Mouse (Mus musculus): ENCODE measurements around the gene Krt26.

- no peak for TF ChIP-seq CTCF (IDR thresholded peaks at IDR 0.05; ENCODE audit: low read depth, low read length)
- TF ChIP-seq POLR2A (IDR thresholded peaks at IDR 0.05; ENCODE audit: extremely low read depth, insufficient read depth, low read length), result no peak
Measured at GRCm38 (mm10) chr11:99322851-99323250, 14.9 kb downstream of the Krt26 start, which contains the start of gene Krt25.
